Mouse (Mus musculus): ENCODE measurements around the gene Bnip2. TPM values are rescaled to one million over a fixed set of nuclear protein-coding genes. Genes with fewer than 3 reads are reported as not detected.

The Bnip2 gene
- total and polyA plus RNA-seq, 2 experiments from 2014 or later, result 87.2 to 104 TPM

DNA sequence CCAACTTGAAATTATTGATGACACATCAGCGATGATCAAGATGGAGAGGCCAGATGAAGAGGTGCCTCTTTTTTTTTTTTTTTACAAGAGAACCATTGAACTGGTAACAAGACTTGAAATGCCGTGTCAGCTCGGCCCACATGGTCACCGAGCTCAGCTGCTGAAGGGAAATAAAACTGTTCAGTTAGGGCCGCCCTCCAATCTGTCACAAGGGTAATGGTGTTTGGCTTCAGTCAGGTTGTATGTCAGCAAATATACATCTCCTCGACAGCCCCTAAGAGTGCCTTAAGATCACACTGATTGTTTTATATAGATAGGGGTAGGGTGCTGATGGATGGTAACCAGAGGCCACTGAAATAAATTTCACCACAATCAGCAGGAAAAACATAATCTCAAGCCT is 28.3 kb upstream of the Bnip2 start:
- no peak overlapping the region for H3K9ac ChIP-seq (replicated peaks; ENCODE audit: low read depth, low read length)
- H3K36me3 ChIP-seq (replicated peaks; ENCODE audit: control insufficient read depth, insufficient read depth, low read length), result no peaks in the 10 kb centered on the region
- H3K27ac ChIP-seq (ENCODE audit: low read depth), result no peak overlapping the region
- no peak overlapping the region for H3K4me2 ChIP-seq (ENCODE audit: low read depth, low read length)
- TF ChIP-seq CTCF (IDR thresholded peaks at IDR 0.05; ENCODE audit: low read depth), result no peak
- TF ChIP-seq EP300 (IDR thresholded peaks at IDR 0.05; ENCODE audit: low read depth), result no peak
- H3K9me3 ChIP-seq (replicated peaks; ENCODE audit: control insufficient read depth, low read length), result no peaks in the 10 kb centered on the region
- no peaks in the 10 kb centered on the region for H3K27me3 ChIP-seq (ENCODE audit: control insufficient read depth, insufficient read depth, low read length)
- ATAC-seq (ENCODE audit: insufficient read depth, low read depth), result no peak
- H3K4me3 ChIP-seq (ENCODE audit: low read depth, low read length), result no peak overlapping the region
- 69% methylated on average over 6 of the region's 6 CpGs for WGBS
- DNase-seq (ENCODE audit: low spot score), result no peak
- peaks cover 20% of the 10 kb centered on the region for H3K4me1 ChIP-seq (ENCODE audit: control insufficient read depth, insufficient read depth)

DNA sequence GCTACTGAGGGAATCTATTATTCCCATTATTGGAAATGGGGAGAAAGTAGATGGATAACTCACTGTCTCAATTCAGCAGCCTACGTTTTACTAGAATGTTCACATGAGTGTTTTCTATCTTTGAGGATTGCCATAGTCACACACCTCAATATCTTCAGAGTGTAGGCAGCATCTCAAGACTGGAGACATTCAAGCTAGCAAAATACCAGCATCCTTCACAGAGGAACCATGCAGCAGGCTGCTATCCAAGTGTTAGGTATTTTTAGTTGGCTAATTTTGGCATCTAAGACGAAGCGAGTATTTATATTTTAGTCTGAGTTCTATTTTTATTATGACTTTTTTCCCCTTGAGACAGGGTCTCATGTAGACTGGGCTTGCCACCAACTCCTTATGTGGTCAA is 24.9 kb upstream of the Bnip2 start:
- Histone ChIP-seq H3K9ac (replicated peaks; ENCODE audit: low read depth, low read length) (no peak overlapping the region), H3K4me2 (ENCODE audit: low read depth, low read length) (no peak overlapping the region), H3K27ac (ENCODE audit: low read depth) (0 out of 2 replicates have a peak overlapping the region, but pooled peaks have one; percentile 25), H3K4me3 (ENCODE audit: low read depth, low read length) (no peak overlapping the region), H3K4me1 (ENCODE audit: control insufficient read depth, insufficient read depth) (peaks cover 20% of the 10 kb centered on the region), H3K9me3 (replicated peaks; ENCODE audit: control insufficient read depth, low read length) (no peaks in the 10 kb centered on the region), H3K36me3 (replicated peaks; ENCODE audit: control insufficient read depth, insufficient read depth, low read length) (no peaks in the 10 kb centered on the region), H3K27me3 (ENCODE audit: control insufficient read depth, insufficient read depth, low read length) (no peaks in the 10 kb centered on the region)
- ATAC-seq (ENCODE audit: insufficient read depth, low read depth), result no peak
- peak; percentile 21 for DNase-seq (ENCODE audit: low spot score)
- 31% methylated on average over 3 of the region's 3 CpGs for WGBS
- TF ChIP-seq EP300 (IDR thresholded peaks at IDR 0.05; ENCODE audit: low read depth) (no peak), CTCF (IDR thresholded peaks at IDR 0.05; ENCODE audit: low read depth) (no peak)

- H3K36me3 ChIP-seq (replicated peaks; ENCODE audit: control insufficient read depth, insufficient read depth, low read length), result no peaks in the 10 kb centered on the region
- H3K9ac ChIP-seq (replicated peaks; ENCODE audit: low read depth, low read length), result no peak overlapping the region
- no peaks in the 10 kb centered on the region for H3K9me3 ChIP-seq (replicated peaks; ENCODE audit: control insufficient read depth, low read length)
- H3K27ac ChIP-seq (ENCODE audit: low read depth), result no peak overlapping the region
- peaks cover 6% of the 10 kb centered on the region for H3K4me1 ChIP-seq (ENCODE audit: control insufficient read depth, insufficient read depth)
- no peak overlapping the region for H3K4me2 ChIP-seq (ENCODE audit: low read depth, low read length)
- H3K4me3 ChIP-seq (ENCODE audit: low read depth, low read length), result no peak overlapping the region
- ATAC-seq (ENCODE audit: insufficient read depth, low read depth), result no peak
- no peaks in the 10 kb centered on the region for H3K27me3 ChIP-seq (ENCODE audit: control insufficient read depth, insufficient read depth, low read length)
- no peak for TF ChIP-seq CTCF (IDR thresholded peaks at IDR 0.05; ENCODE audit: low read depth)
- no peak for TF ChIP-seq EP300 (IDR thresholded peaks at IDR 0.05; ENCODE audit: low read depth)
- DNase-seq (ENCODE audit: low spot score), result no peak
- WGBS, result 58% methylated on average over 1 of the region's 1 CpGs
Measured at GRCm38 (mm10) chr9:69985526-69985925, 3.7 kb upstream of the Bnip2 start.

DNA sequence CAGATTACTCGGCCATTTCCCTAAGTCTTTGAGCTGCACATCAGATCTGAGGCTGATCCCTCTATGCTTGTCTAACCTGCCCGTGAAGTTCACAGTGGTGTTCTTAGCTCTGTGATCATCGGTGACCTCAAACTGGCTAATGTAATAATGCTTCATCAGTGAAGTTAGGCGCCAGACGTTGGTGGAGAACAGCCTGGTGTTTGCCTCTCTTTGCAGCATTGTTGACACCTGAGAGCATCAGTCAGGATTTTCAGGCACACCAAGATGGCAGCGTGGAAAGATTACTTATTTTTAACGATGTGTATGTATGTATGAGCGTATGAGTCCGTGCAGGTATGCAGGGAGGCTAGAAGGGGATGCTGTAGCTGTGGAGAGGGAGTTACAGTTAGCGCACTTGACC is 3.2 kb upstream of the Bnip2 start:
- 73% methylated on average over 10 of the region's 10 CpGs for WGBS
- TF ChIP-seq EP300 (IDR thresholded peaks at IDR 0.05; ENCODE audit: low read depth) (no peak), CTCF (IDR thresholded peaks at IDR 0.05; ENCODE audit: low read depth) (no peak)

DNA sequence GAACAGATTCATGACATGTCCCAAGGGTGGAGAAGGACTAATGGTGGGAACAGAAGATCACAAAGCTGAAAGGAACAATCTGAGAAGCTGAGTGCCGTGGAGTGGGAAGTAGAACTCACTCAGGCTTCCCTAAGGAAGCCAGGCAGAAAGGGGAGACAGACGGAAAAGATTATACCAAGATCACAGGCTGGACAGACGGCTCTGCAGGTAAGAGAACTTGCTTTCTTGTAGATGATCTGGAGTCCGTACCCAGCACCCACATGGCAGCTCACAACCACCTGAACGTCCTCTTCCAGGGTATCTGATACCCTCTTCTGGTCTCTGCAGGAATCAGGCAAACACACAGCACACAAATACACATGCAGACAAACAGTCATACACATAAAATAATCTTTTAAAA is 2.7 kb upstream of the Bnip2 start:
- TF ChIP-seq CTCF (IDR thresholded peaks at IDR 0.05; ENCODE audit: low read depth) (no peak), EP300 (IDR thresholded peaks at IDR 0.05; ENCODE audit: low read depth) (no peak)

More for the DNA sequence above, 3.2 kb upstream of the Bnip2 start:
- Histone ChIP-seq H3K4me1 (ENCODE audit: control insufficient read depth, insufficient read depth) (peaks cover 11% of the 10 kb centered on the region), H3K9ac (replicated peaks; ENCODE audit: low read depth, low read length) (no peak overlapping the region), H3K4me3 (ENCODE audit: low read depth, low read length) (no peak overlapping the region), H3K36me3 (replicated peaks; ENCODE audit: control insufficient read depth, insufficient read depth, low read length) (no peaks in the 10 kb centered on the region), H3K9me3 (replicated peaks; ENCODE audit: control insufficient read depth, low read length) (no peaks in the 10 kb centered on the region), H3K27ac (ENCODE audit: low read depth) (no peak overlapping the region), H3K4me2 (ENCODE audit: low read depth, low read length) (no peak overlapping the region), H3K27me3 (ENCODE audit: control insufficient read depth, insufficient read depth, low read length) (no peaks in the 10 kb centered on the region)
- DNase-seq (ENCODE audit: low spot score) (no peak), ATAC-seq (ENCODE audit: insufficient read depth, low read depth) (no peak)

DNA sequence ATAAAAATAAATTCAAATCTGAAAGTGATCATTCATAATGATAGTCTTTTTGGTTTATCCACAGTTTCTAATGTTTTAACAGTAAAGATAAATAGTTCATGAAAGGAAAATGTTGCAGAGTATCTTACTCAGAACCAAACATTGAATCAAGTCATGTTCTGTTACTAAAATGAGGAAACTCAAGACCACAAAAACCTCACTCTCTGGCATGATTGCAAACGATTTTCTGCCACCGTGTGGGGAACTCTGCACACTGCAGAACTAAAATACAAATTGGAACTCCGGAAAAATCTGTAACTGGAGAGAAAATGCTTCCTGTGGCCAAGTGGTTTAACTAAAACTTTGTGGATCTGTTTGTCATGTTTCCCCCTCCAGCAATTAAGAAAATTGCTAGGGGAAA is 1.7 kb upstream of the Bnip2 start:
- peak; percentile 55 for DNase-seq (ENCODE audit: low spot score)
- no peak overlapping the region for H3K4me3 ChIP-seq (ENCODE audit: low read depth, low read length)
- 0% methylated on average over 3 of the region's 3 CpGs for WGBS
- H3K9me3 ChIP-seq (replicated peaks; ENCODE audit: control insufficient read depth, low read length), result no peaks in the 10 kb centered on the region
- no peak overlapping the region for H3K9ac ChIP-seq (replicated peaks; ENCODE audit: low read depth, low read length)
- peaks cover 21% of the 10 kb centered on the region for H3K4me1 ChIP-seq (ENCODE audit: control insufficient read depth, insufficient read depth)
- no peak overlapping the region for H3K4me2 ChIP-seq (ENCODE audit: low read depth, low read length)
- H3K27me3 ChIP-seq (ENCODE audit: control insufficient read depth, insufficient read depth, low read length), result no peaks in the 10 kb centered on the region
- no peak for ATAC-seq (ENCODE audit: insufficient read depth, low read depth)
- H3K27ac ChIP-seq (ENCODE audit: low read depth), result no peak overlapping the region
- H3K36me3 ChIP-seq (replicated peaks; ENCODE audit: control insufficient read depth, insufficient read depth, low read length), result no peaks in the 10 kb centered on the region
- peak; percentile 73 for TF ChIP-seq CTCF (IDR thresholded peaks at IDR 0.05; ENCODE audit: low read depth)
- TF ChIP-seq EP300 (IDR thresholded peaks at IDR 0.05; ENCODE audit: low read depth), result no peak

More for the DNA sequence above, 2.7 kb upstream of the Bnip2 start:
- Histone ChIP-seq H3K9me3 (replicated peaks; ENCODE audit: control insufficient read depth, low read length) (no peaks in the 10 kb centered on the region), H3K36me3 (replicated peaks; ENCODE audit: control insufficient read depth, insufficient read depth, low read length) (no peaks in the 10 kb centered on the region), H3K4me2 (ENCODE audit: low read depth, low read length) (no peak overlapping the region), H3K4me3 (ENCODE audit: low read depth, low read length) (no peak overlapping the region), H3K27me3 (ENCODE audit: control insufficient read depth, insufficient read depth, low read length) (no peaks in the 10 kb centered on the region), H3K27ac (ENCODE audit: low read depth) (no peak overlapping the region), H3K9ac (replicated peaks; ENCODE audit: low read depth, low read length) (no peak overlapping the region), H3K4me1 (ENCODE audit: control insufficient read depth, insufficient read depth) (peaks cover 11% of the 10 kb centered on the region)
- ATAC-seq (ENCODE audit: insufficient read depth, low read depth), result no peak
- WGBS, result 76% methylated on average over 5 of the region's 5 CpGs
- DNase-seq (ENCODE audit: low spot score), result no peak
